Mouse (Mus musculus) neural tube, embryonic 15.5 days (tissue): Measurements from ENCODE around the gene Mreg. TPM values are rescaled to one million over a fixed set of nuclear protein-coding genes. Genes with fewer than 3 reads are reported as not detected.

Experiments
- ATAC-seq: fragments of 200-750 bp; cut with Nextera tagmentation; 2 replicates; pipeline ENCODE4 v1.8.0; 2017; ENCODE audit warnings: mild to moderate bottlenecking, moderate TSS enrichment, moderate library complexity; ENCODE audit not compliant: low FRiP score
- H3K27ac ChIP-seq: fragments of 300-500 bp; sonication (generic); replicated peaks from 2 replicates; pipeline ENCODE4 v1.5.1; 2015; ENCODE audit warnings: mild to moderate bottlenecking, inconsistent platforms
- H3K27me3 ChIP-seq: fragments of 300-500 bp; sonication (generic); replicated peaks from 2 replicates; pipeline ENCODE4 v1.6.1; 2015; ENCODE audit warnings: inconsistent platforms
- H3K36me3 ChIP-seq: fragments of 300-500 bp; sonication (generic); 2 replicates; pipeline ENCODE4 v1.6.1; 2015; ENCODE audit warnings: inconsistent platforms
- H3K4me1 ChIP-seq: fragments of 300-500 bp; sonication (generic); 2 replicates; pipeline ENCODE4 v1.6.1; 2015; ENCODE audit warnings: inconsistent platforms
- H3K4me2 ChIP-seq: fragments of 300-500 bp; sonication (generic); 2 replicates; pipeline ENCODE4 v1.6.1; 2015; ENCODE audit warnings: inconsistent platforms, mild to moderate bottlenecking, moderate library complexity
- H3K4me3 ChIP-seq: fragments of 300-500 bp; sonication (generic); replicated peaks from 2 replicates; pipeline ENCODE4 v1.5.1; 2015; ENCODE audit warnings: mild to moderate bottlenecking, inconsistent platforms
- H3K9ac ChIP-seq: fragments of 300-500 bp; sonication (generic); replicated peaks from 2 replicates; pipeline ENCODE4 v1.6.1; 2015; ENCODE audit warnings: mild to moderate bottlenecking, inconsistent platforms
- H3K9me3 ChIP-seq: fragments of 300-500 bp; sonication (generic); replicated peaks from 2 replicates; pipeline ENCODE4 v1.6.1; 2016; ENCODE audit warnings: inconsistent platforms
- WGBS: fragments of 180-500 bp; shearing (Covaris S2); methylation state at CpG from one replicate; pipeline ENCODE4 v1.1.7; 2015; ENCODE audit warnings: mixed read lengths; 5-methylcytosine and 5-hydroxymethylcytosine counted together
- polyA plus RNA-seq: library from polyadenylated mRNA; unstranded; fragments of >200 nt; fragmentation: Nextera tagmentation; extraction: Ambion mirVana; gene quantifications from 2 replicates; pipeline ENCODE4 v1.2.1, GENCODE M21; 2015

Mreg gene
- polyA plus RNA-seq, 1 experiment from 2014 or later, result 2.9 TPM

DNA sequence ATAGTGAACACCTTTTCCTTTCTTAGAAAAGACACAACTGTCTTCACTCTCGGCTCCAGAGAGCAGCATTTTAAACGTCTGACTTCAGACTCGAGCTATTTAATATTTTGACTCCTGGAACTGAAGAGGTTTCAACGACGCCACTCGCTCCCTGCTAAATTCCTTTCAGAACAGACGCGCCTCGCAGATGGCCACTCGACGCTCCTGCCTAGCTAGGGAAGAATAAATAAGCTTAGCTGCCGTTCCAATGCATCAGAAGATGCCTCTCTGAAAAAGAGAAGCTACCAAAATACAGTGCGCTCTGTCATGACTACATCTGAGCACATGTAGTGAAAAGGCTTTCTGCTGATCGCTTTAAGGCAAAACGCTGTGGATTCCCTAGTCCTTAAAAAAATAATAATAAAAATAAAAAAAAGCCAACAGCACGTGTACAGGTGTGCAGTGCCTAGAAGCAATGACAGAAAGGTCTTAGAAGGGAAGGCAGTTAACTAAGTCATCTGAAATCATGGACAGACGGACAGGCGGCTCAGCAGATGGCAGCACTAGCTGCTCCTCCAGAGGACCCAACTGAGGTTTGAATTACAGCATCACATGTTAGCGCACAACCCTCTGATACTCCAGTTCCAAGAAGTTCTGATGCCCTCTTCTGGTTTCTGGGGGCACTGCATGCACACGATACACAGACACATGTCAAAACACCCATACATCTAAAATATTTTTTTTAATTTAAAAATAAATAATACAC is 46.2 kb downstream of the Mreg start:
- H3K4me1 ChIP-seq, result no peaks in the 10 kb centered on the region
- no peaks in the 10 kb centered on the region for H3K9me3 ChIP-seq
- WGBS, result 89% methylated on average over 20 of the region's 20 CpGs

DNA sequence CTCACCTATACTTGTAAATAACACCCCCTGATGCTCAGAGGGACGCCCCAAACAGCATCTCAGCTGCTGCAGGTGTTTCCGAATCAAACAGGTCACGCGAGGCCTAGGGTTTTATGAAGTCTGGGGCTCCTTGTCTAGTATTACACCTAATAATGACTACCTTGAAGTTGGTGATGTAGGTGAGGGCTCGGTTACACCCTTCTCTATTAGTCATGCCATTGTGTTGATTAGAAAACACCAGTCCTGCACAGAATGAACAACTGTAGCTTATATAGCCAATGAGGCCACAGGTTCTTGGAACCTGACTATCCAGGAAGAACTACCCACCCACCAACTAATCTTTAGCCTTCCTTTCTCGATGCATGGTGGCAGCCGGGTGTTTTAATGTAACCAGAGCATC is 51.8 kb downstream of the Mreg start:
- no peak for ATAC-seq
- no peaks in the 10 kb centered on the region for H3K9me3 ChIP-seq
- no peaks in the 10 kb centered on the region for H3K27me3 ChIP-seq
- no peak overlapping the region for H3K27ac ChIP-seq
- H3K4me3 ChIP-seq, result no peak overlapping the region
- no peak overlapping the region for H3K4me2 ChIP-seq
- H3K36me3 ChIP-seq, result no peaks in the 10 kb centered on the region
- no peak overlapping the region for H3K9ac ChIP-seq
- WGBS, result 92% methylated on average over 7 of the region's 7 CpGs
- no peaks in the 10 kb centered on the region for H3K4me1 ChIP-seq

More for the DNA sequence above, 46.2 kb downstream of the Mreg start:
- no peak for ATAC-seq
- no peaks in the 10 kb centered on the region for H3K36me3 ChIP-seq
- H3K27ac ChIP-seq, result no peak overlapping the region
- H3K27me3 ChIP-seq, result no peaks in the 10 kb centered on the region
- H3K4me3 ChIP-seq, result no peak overlapping the region
- no peak overlapping the region for H3K4me2 ChIP-seq
- H3K9ac ChIP-seq, result no peak overlapping the region

DNA sequence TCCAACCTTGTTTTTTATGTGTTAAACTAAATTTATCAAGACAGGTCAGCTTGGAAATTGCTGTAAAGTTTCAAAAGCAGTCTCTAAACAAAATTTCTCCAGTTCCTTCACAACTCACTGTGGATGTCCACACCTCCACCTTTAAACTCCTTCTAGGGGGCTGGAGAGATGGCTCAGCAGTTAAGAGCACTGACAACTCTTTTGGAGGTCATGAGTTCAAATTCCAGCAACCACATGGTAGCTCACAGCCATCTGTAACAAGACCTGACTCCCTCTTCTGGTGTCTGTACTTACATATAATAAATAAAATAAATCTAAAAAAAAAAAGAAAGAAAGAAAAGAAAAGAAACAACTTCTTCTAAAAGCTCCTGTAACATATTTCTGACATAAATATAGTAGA is 67.1 kb downstream of the Mreg start:
- Histone ChIP-seq H3K9ac (no peak overlapping the region), H3K27ac (no peak overlapping the region), H3K27me3 (no peaks in the 10 kb centered on the region), H3K4me3 (no peak overlapping the region), H3K4me1 (peaks cover 3% of the 10 kb centered on the region), H3K9me3 (no peaks in the 10 kb centered on the region), H3K36me3 (no peaks in the 10 kb centered on the region), H3K4me2 (no peak overlapping the region)
- no peak for ATAC-seq

DNA sequence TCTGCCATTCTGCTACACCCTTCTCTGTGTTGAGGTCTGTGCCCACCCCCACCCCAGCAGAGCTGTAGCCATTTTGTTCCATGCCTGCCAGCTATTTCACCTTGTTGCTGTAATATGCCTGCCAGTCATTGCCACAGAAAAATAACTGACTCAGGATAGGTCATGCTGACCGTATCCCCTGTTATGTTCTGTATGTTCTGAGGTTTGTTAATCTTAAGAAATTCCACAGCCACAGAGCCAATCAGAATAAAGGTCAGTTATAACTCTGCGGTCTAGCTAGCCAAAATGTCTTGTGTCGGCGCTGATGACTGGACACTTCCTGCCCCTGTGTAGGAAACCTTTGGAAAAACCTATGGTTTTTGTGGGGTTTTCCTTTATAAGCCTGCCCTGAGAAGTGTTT is 67.7 kb downstream of the Mreg start:
- H3K36me3 ChIP-seq, result no peaks in the 10 kb centered on the region
- no peak overlapping the region for H3K4me3 ChIP-seq
- no peaks in the 10 kb centered on the region for H3K27me3 ChIP-seq
- H3K9ac ChIP-seq, result no peak overlapping the region
- peaks cover 3% of the 10 kb centered on the region for H3K4me1 ChIP-seq
- no peak overlapping the region for H3K27ac ChIP-seq
- no peak overlapping the region for H3K4me2 ChIP-seq
- no peaks in the 10 kb centered on the region for H3K9me3 ChIP-seq
- 92% methylated on average over 4 of the region's 4 CpGs for whole genome bisulfite sequencing
- no peak for ATAC-seq

DNA sequence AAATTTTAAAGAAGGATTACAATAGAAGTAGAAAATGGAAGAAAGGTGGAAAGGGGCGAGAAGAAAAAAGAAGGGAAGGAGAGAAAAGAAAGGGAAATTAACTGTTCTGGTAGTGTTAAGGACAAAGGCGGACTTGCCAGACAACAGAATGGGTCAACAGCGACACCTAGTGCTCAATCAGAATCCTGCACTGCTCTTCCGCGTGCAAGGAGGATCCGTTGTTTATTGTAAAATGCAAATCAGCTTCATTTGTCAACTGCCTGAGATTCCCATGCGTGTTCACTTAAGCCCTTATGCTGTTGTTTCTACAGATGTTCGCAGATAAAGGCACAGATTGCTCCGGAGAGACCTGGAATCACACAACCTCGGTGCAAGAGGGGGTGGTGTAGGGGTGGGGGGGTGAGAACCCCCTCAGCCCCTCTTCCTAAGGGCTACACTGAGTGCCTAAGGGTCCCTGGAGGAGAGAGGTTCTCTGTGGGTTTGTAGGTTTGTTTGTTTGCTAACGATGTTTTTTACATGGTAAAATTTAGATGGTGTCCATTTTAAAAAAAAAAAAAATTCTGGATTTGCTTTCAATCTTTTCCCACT is 70.1 kb downstream of the Mreg start:
- H3K4me3 ChIP-seq, result peak overlapping the region; percentile 21
- peaks cover 3% of the 10 kb centered on the region for H3K4me1 ChIP-seq
- no peaks in the 10 kb centered on the region for H3K9me3 ChIP-seq
- no peaks in the 10 kb centered on the region for H3K36me3 ChIP-seq
- no peak overlapping the region for H3K27ac ChIP-seq
- WGBS, result 2% methylated on average over 11 of the region's 11 CpGs
- peak; percentile 84 for ATAC-seq
- H3K9ac ChIP-seq, result peak overlapping the region; percentile 36; the same call in 1 of the 2 replicates
- H3K27me3 ChIP-seq, result no peaks in the 10 kb centered on the region
- peak overlapping the region; percentile 54 for H3K4me2 ChIP-seq

DNA sequence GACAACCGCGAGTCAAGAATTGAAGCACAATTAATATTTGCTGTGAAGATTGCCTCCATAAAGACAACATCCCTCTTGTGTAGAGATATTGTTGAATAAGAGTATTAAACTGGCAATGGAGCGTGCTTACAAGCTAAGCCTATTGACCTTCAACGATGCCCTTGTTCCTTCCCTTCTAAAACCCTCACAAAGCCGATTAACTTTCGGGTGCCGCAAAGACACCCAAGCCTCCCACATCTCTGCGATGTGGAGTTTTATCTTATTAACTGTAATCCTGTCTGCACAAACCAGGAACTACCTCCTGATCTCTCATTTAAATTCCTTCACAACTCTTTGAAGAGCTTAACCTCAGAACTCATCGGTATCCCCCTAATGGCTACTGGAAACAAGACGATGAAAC is 76.0 kb downstream of the Mreg start:
- 97% methylated on average over 10 of the region's 10 CpGs for WGBS
- Histone ChIP-seq H3K9me3 (0 out of 2 replicates have a peak, but pooled peaks cover 5% of the 10 kb centered on the region), H3K9ac (no peak overlapping the region), H3K4me3 (no peak overlapping the region), H3K4me1 (no peaks in the 10 kb centered on the region), H3K36me3 (no peaks in the 10 kb centered on the region), H3K27ac (no peak overlapping the region), H3K27me3 (no peaks in the 10 kb centered on the region), H3K4me2 (no peak overlapping the region)
- ATAC-seq, result no peak

DNA sequence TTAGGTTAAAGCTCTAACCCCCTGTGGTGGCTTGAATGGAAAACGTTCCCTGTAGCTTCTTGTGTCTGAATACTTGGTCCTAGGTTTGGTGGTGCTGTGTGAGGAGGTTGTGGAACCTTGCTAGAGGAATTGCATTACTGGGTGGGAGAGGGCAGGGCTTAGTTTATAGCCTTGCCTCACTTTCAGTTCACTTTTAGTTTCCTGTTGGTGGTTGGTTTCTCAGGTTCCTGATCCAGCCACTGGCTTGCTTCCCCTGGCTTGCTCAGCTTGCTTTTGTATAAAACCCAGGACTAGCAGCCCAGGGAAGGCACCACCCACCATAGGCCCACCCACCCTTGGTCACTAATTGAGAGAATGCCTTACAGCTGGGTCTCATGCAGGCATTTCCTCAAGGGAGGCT is 77.6 kb downstream of the Mreg start:
- H3K36me3 ChIP-seq, result no peaks in the 10 kb centered on the region
- no peak overlapping the region for H3K4me3 ChIP-seq
- H3K4me1 ChIP-seq, result no peaks in the 10 kb centered on the region
- WGBS, result 63% methylated on average over 1 of the region's 1 CpGs
- no peak overlapping the region for H3K4me2 ChIP-seq
- ATAC-seq, result no peak
- no peak overlapping the region for H3K9ac ChIP-seq
- 0 out of 2 replicates have a peak, but pooled peaks cover 5% of the 10 kb centered on the region for H3K9me3 ChIP-seq
- no peak overlapping the region for H3K27ac ChIP-seq
- H3K27me3 ChIP-seq, result no peaks in the 10 kb centered on the region

DNA sequence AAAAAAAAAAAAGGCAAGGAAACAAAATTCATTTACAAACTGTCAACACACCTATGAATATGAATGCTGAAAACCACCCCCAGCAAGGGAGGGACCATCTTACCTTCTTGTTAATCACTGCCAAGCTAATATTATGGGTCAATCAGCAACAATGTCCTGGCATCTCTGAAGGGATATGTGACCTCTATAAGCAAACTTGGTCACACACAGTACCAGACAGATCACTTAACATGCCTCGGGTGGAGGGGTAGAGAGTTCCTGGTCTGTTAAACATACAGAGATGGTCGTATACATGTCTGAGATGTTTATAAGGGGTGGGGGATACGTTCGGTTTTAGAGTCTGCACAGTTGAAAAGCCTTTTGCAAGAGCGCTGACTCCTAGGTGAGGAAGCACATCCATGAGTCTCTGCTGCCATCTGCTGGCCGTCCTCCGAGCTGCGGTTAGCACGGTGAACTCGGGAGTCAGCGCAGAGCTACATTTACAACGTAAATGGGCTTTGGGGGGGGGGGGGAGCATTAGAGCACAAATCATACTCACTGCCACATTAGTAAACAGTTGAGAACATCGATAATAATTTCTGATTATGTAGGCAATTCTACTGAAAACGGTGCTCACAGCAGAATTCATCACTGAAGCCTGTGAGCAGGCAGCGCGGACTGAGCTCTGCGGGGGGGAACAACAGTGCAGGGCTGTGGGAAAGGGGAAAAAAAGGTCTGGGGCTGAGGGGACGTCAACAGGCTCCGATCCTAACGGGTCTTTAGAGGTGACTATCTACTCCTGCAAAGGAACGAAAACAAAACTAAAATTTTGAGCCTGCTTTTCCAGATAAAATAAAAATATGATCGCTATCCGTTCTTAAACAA is 88.4 kb downstream of the Mreg start:
- Histone ChIP-seq H3K27me3 (no peaks in the 10 kb centered on the region), H3K4me3 (peak overlapping the region; percentile 24; the same call in 1 of the 2 replicates), H3K9me3 (no peaks in the 10 kb centered on the region), H3K9ac (0 out of 2 replicates have a peak overlapping the region, but pooled peaks have one; percentile 31), H3K27ac (no peak overlapping the region), H3K36me3 (no peaks in the 10 kb centered on the region), H3K4me2 (peak overlapping the region; percentile 47), H3K4me1 (0 out of 2 replicates have a peak, but pooled peaks cover 8% of the 10 kb centered on the region)
- WGBS, result 25% methylated on average over 23 of the region's 23 CpGs
- peak; percentile 89 for ATAC-seq

DNA sequence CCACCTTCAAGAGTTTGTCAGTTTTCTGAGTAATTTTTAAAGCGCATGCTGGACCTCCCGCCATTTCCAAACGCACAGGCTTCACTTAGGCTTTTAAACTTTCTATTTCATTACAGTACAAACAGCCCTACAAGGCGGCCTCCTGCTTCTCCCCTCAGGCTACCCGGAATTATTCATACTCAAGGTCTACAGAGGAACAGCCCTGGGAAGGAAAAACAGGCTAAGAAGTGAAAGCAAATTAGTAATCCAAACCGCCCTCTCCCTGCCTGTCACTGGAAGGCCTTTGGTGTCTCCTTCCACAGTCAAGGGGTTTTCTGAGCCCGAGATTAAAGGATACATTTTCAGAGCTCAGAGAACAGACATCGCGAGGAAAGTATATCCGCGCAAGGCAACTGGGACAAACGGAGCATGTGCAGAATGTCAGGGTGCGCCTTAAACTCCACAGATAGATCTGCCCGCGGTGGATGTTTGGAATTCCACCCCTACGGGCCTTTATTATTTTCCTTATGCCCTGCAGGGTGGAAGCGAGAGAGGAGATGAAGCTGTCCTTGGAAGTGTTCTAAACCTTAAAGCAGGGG is 90.4 kb downstream of the Mreg start:
- H3K9me3 ChIP-seq, result no peaks in the 10 kb centered on the region
- 89% methylated on average over 17 of the region's 17 CpGs for WGBS
- no peaks in the 10 kb centered on the region for H3K27me3 ChIP-seq
- H3K27ac ChIP-seq, result no peak overlapping the region
- no peaks in the 10 kb centered on the region for H3K36me3 ChIP-seq
- H3K4me2 ChIP-seq, result no peak overlapping the region
- H3K4me1 ChIP-seq, result 0 out of 2 replicates have a peak, but pooled peaks cover 8% of the 10 kb centered on the region
- ATAC-seq, result no peak
- no peak overlapping the region for H3K4me3 ChIP-seq
- H3K9ac ChIP-seq, result no peak overlapping the region

DNA sequence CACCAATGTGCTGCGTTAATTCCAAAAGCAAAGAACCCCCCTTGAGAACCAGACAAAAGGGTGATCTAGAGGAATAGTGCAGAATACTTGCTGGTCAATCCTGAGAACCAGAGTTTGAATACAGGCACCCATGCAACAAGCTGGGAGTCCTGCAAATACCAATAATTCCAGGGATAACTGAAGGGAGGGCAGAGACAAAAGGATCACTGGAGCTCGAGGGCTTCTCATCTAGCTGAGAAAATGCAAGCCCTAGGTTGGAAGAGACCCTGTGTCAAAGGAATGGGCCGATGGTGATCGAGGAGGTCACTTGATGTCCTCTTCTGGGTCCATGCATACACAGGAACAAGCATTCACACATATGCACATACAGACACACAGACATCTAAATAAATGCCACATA is 92.1 kb downstream of the Mreg start:
- WGBS, result 79% methylated on average over 4 of the region's 4 CpGs
- Histone ChIP-seq H3K27ac (no peak overlapping the region), H3K4me1 (0 out of 2 replicates have a peak, but pooled peaks cover 8% of the 10 kb centered on the region), H3K4me2 (no peak overlapping the region), H3K36me3 (no peaks in the 10 kb centered on the region), H3K4me3 (no peak overlapping the region), H3K9ac (no peak overlapping the region), H3K9me3 (no peaks in the 10 kb centered on the region), H3K27me3 (no peaks in the 10 kb centered on the region)
- ATAC-seq, result no peak

DNA sequence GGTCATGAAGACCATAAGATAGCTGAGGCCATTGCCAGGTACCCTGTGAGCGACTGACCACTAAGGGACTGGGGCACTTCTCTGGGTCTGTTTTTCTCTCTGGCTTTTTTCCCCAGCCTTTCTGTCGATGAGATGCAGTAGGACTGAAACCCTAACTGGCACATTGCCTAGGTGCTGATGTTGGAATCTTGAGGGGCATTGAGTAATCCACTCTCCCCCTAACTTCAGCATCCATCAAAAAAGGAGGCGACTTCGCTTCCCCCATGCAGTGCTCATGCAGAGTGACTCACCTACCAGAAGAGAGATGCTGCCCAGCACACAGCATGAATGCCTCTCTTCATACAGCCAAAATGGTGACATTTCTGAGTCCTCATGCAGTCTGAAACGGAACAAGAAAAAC is 97.9 kb downstream of the Mreg start:
- WGBS, result 85% methylated on average over 5 of the region's 5 CpGs
- Histone ChIP-seq H3K27ac (no peak overlapping the region), H3K36me3 (no peaks in the 10 kb centered on the region), H3K9ac (no peak overlapping the region), H3K9me3 (no peaks in the 10 kb centered on the region), H3K27me3 (no peaks in the 10 kb centered on the region), H3K4me1 (no peaks in the 10 kb centered on the region), H3K4me2 (no peak overlapping the region), H3K4me3 (no peak overlapping the region)
- ATAC-seq, result no peak
